Mouse (Mus musculus): ENCODE data around the gene Lyve1. TPM values are rescaled to one million over a fixed set of nuclear protein-coding genes. Genes with fewer than 3 reads are reported as not detected.
A peak's percentile ranks its signal among the peaks of the same experiment; 100 is the strongest.

Lyve1 gene
- polyA plus RNA-seq, 1 experiment from 2014 or later, result 360 TPM

GRCm38 (mm10) chr7:110809585-110810557, 53.2 kb downstream of the Lyve1 start:
- no peak overlapping the region for H3K4me2 ChIP-seq (replicated peaks; ENCODE audit: low read depth, low read length)
- peak; percentile 25 for ATAC-seq
- 79% methylated on average over 18 of the region's 18 CpGs for WGBS
- no peak for DNase-seq (ENCODE audit: low spot score)
- no peaks in the 10 kb centered on the region for H3K9me3 ChIP-seq (ENCODE audit: low read length)
- no peak for TF ChIP-seq CTCF (IDR thresholded peaks at IDR 0.05)
- no peak for TF ChIP-seq EP300 (IDR thresholded peaks at IDR 0.05)
- H3K4me3 ChIP-seq (ENCODE audit: low read depth, low read length), result no peak overlapping the region
- H3K36me3 ChIP-seq (ENCODE audit: insufficient read depth, low read length), result 0 out of 2 replicates have a peak, but pooled peaks cover 5% of the 10 kb centered on the region
- H3K27me3 ChIP-seq (replicated peaks; ENCODE audit: insufficient read depth, low read length), result no peaks in the 10 kb centered on the region
- H3K27ac ChIP-seq (ENCODE audit: low read length), result no peak overlapping the region
- no peak overlapping the region for H3K9ac ChIP-seq (replicated peaks; ENCODE audit: low read depth)
- no peaks in the 10 kb centered on the region for H3K4me1 ChIP-seq (ENCODE audit: insufficient read depth, low read depth, low read length)

GRCm38 (mm10) chr7:110808962-110809361, 54.1 kb downstream of the Lyve1 start:
- H3K27ac ChIP-seq (ENCODE audit: low read length), result no peak overlapping the region
- H3K9me3 ChIP-seq (ENCODE audit: low read length), result no peaks in the 10 kb centered on the region
- 0 out of 2 replicates have a peak, but pooled peaks cover 5% of the 10 kb centered on the region for H3K36me3 ChIP-seq (ENCODE audit: insufficient read depth, low read length)
- no peak overlapping the region for H3K4me3 ChIP-seq (ENCODE audit: low read depth, low read length)
- 53% methylated on average over 3 of the region's 3 CpGs for WGBS
- ATAC-seq, result no peak
- no peak for TF ChIP-seq EP300 (IDR thresholded peaks at IDR 0.05)
- no peak for TF ChIP-seq CTCF (IDR thresholded peaks at IDR 0.05)
- H3K4me1 ChIP-seq (ENCODE audit: insufficient read depth, low read depth, low read length), result peaks cover 4% of the 10 kb centered on the region; the same call in 1 of the 2 replicates
- H3K4me2 ChIP-seq (replicated peaks; ENCODE audit: low read depth, low read length), result no peak overlapping the region
- H3K9ac ChIP-seq (replicated peaks; ENCODE audit: low read depth), result no peak overlapping the region
- no peaks in the 10 kb centered on the region for H3K27me3 ChIP-seq (replicated peaks; ENCODE audit: insufficient read depth, low read length)
- peak; percentile 53 for DNase-seq (ENCODE audit: low spot score)

- peak; percentile 89 for TF ChIP-seq EP300 (IDR thresholded peaks at IDR 0.05)
- TF ChIP-seq CTCF (IDR thresholded peaks at IDR 0.05), result no peak
- DNase-seq (ENCODE audit: low spot score) (peak; percentile 61), ATAC-seq (peak; percentile 85)
- 66% methylated on average over 13 of the region's 13 CpGs for WGBS
- Histone ChIP-seq H3K27me3 (replicated peaks; ENCODE audit: insufficient read depth, low read length) (no peaks in the 10 kb centered on the region), H3K4me2 (replicated peaks; ENCODE audit: low read depth, low read length) (no peak overlapping the region), H3K36me3 (ENCODE audit: insufficient read depth, low read length) (0 out of 2 replicates have a peak, but pooled peaks cover 1% of the 10 kb centered on the region), H3K27ac (ENCODE audit: low read length) (peak overlapping the region; percentile 38; the same call in 1 of the 2 replicates), H3K4me1 (ENCODE audit: insufficient read depth, low read depth, low read length) (peaks cover 4% of the 10 kb centered on the region; the same call in 1 of the 2 replicates), H3K9ac (replicated peaks; ENCODE audit: low read depth) (no peak overlapping the region), H3K4me3 (ENCODE audit: low read depth, low read length) (no peak overlapping the region), H3K9me3 (ENCODE audit: low read length) (no peaks in the 10 kb centered on the region)
Measured at GRCm38 (mm10) chr7:110807460-110808030, 55.5 kb downstream of the Lyve1 start.

- ATAC-seq, result peak; percentile 49
- DNase-seq (ENCODE audit: low spot score), result peak; percentile 73
- no peak for TF ChIP-seq CTCF (IDR thresholded peaks at IDR 0.05)
- H3K4me2 ChIP-seq (replicated peaks; ENCODE audit: low read depth, low read length), result no peak overlapping the region
- H3K9ac ChIP-seq (replicated peaks; ENCODE audit: low read depth), result no peak overlapping the region
- peaks cover 4% of the 10 kb centered on the region; the same call in 1 of the 2 replicates for H3K4me1 ChIP-seq (ENCODE audit: insufficient read depth, low read depth, low read length)
- no peaks in the 10 kb centered on the region for H3K27me3 ChIP-seq (replicated peaks; ENCODE audit: insufficient read depth, low read length)
- H3K4me3 ChIP-seq (ENCODE audit: low read depth, low read length), result no peak overlapping the region
- no peaks in the 10 kb centered on the region for H3K9me3 ChIP-seq (ENCODE audit: low read length)
- WGBS, result 46% methylated on average over 3 of the region's 3 CpGs
- H3K27ac ChIP-seq (ENCODE audit: low read length), result no peak overlapping the region
- no peaks in the 10 kb centered on the region for H3K36me3 ChIP-seq (ENCODE audit: insufficient read depth, low read length)
Measured at GRCm38 (mm10) chr7:110804266-110804665, 58.8 kb downstream of the Lyve1 start.

GRCm38 (mm10) chr7:110803131-110803530, 59.9 kb downstream of the Lyve1 start:
- no peak overlapping the region for H3K4me2 ChIP-seq (replicated peaks; ENCODE audit: low read depth, low read length)
- no peak overlapping the region for H3K9ac ChIP-seq (replicated peaks; ENCODE audit: low read depth)
- no peaks in the 10 kb centered on the region for H3K36me3 ChIP-seq (ENCODE audit: insufficient read depth, low read length)
- 95% methylated on average over 10 of the region's 10 CpGs for WGBS
- TF ChIP-seq EP300 (IDR thresholded peaks at IDR 0.05) (no peak), CTCF (IDR thresholded peaks at IDR 0.05) (no peak)
- no peak overlapping the region for H3K4me3 ChIP-seq (ENCODE audit: low read depth, low read length)
- no peaks in the 10 kb centered on the region for H3K27me3 ChIP-seq (replicated peaks; ENCODE audit: insufficient read depth, low read length)
- ATAC-seq (no peak), DNase-seq (ENCODE audit: low spot score) (no peak)
- peaks cover 4% of the 10 kb centered on the region; the same call in 1 of the 2 replicates for H3K4me1 ChIP-seq (ENCODE audit: insufficient read depth, low read depth, low read length)
- H3K27ac ChIP-seq (ENCODE audit: low read length), result no peak overlapping the region
- H3K9me3 ChIP-seq (ENCODE audit: low read length), result no peaks in the 10 kb centered on the region

- Histone ChIP-seq H3K36me3 (ENCODE audit: insufficient read depth, low read length) (no peaks in the 10 kb centered on the region), H3K27ac (ENCODE audit: low read length) (no peak overlapping the region), H3K4me3 (ENCODE audit: low read depth, low read length) (no peak overlapping the region), H3K9me3 (ENCODE audit: low read length) (no peaks in the 10 kb centered on the region), H3K9ac (replicated peaks; ENCODE audit: low read depth) (no peak overlapping the region), H3K4me1 (ENCODE audit: insufficient read depth, low read depth, low read length) (peaks cover 4% of the 10 kb centered on the region; the same call in 1 of the 2 replicates), H3K4me2 (replicated peaks; ENCODE audit: low read depth, low read length) (no peak overlapping the region), H3K27me3 (replicated peaks; ENCODE audit: insufficient read depth, low read length) (no peaks in the 10 kb centered on the region)
- DNase-seq (ENCODE audit: low spot score) (peak; percentile 92), ATAC-seq (peak; percentile 25; the same call in 1 of the 2 replicates)
- TF ChIP-seq CTCF (IDR thresholded peaks at IDR 0.05), result peak; percentile 97
- TF ChIP-seq EP300 (IDR thresholded peaks at IDR 0.05), result no peak
- 0% methylated on average over 4 of the region's 4 CpGs for WGBS
Measured at GRCm38 (mm10) chr7:110801028-110801427, 62.0 kb downstream of the Lyve1 start.

Small RNA genes within 50 kb of the gene (microRNA-seq; reads per million reads assigned to microRNA genes)
- gene Gm47282, result not detected

Other genes with a start within 250 kb of the Lyve1 start
- gene Sbf2, start 248.3 kb downstream of the Lyve1 start, polyA plus RNA-seq (2015; fragmentation: Nextera tagmentation; extraction: Ambion mirVana), result 23.3 and 25.7 TPM in 2 replicates
- gene Adm, start 235.6 kb downstream of the Lyve1 start, polyA plus RNA-seq (2015; fragmentation: Nextera tagmentation; extraction: Ambion mirVana), result 4.8 and 7.8 TPM in 2 replicates
- 5.0 and 5.2 TPM in 2 replicates for gene Ampd3, start 95.0 kb downstream of the Lyve1 start, polyA plus RNA-seq (2015; fragmentation: Nextera tagmentation; extraction: Ambion mirVana)
- gene Rnf141, start 18.8 kb downstream of the Lyve1 start, polyA plus RNA-seq (2015; fragmentation: Nextera tagmentation; extraction: Ambion mirVana), result 31.6 and 33.8 TPM in 2 replicates
- gene Mrvi1, start 119.2 kb upstream of the Lyve1 start, polyA plus RNA-seq (2015; fragmentation: Nextera tagmentation; extraction: Ambion mirVana), result 1.8 and 2.3 TPM in 2 replicates
- gene Ctr9, start 165.7 kb upstream of the Lyve1 start, polyA plus RNA-seq (2015; fragmentation: Nextera tagmentation; extraction: Ambion mirVana), result 33.8 and 42.0 TPM in 2 replicates
- 325 and 363 TPM in 2 replicates for gene Eif4g2, start 219.8 kb upstream of the Lyve1 start, polyA plus RNA-seq (2015; fragmentation: Nextera tagmentation; extraction: Ambion mirVana)